Mouse (Mus musculus): ENCODE results near the gene Crocc. TPM values are rescaled to one million over a fixed set of nuclear protein-coding genes. Genes with fewer than 3 reads are reported as not detected.

The Crocc gene
- total RNA-seq, 2 experiments from 2014 or later, result 1.7 to 2.0 TPM

DNA sequence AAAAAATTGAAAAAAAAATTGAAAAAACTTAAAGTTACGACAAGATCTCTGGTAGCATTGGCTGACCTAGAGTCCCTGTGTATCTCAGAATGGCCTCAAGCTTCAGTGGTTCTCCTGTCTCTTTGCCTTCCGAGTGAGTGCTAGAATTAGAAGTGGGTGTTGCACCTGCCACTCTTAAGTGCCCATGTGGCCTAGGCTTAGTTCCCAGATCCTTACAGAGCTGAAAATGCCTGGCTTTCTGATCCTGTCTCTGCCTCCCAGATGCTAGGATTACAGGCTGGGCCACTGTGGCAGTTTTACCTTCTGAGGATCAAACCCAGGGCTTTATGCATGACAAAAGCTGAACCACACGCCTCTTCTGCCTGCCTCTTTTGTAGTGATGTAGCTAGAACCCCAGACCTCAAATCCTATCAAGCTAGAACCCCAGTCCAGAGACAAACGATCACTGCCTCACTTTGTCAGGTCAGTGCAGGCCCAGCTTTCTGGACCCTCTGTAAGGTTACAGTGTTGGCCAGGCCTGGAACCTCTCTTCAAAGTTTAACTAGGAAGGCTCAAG, 3.8 kb upstream of the Crocc start:
- intact Hi-C loops (cut with DNase I), result loop anchor here (2.0 kb wide), 1 partner anchor 19 kb away; no protein-coding TSS in a partner anchor
- DNase-seq, result peak; percentile 26
- no peak overlapping the region for H3K4me3 ChIP-seq
- H3K27ac ChIP-seq, result peak overlapping the region; percentile 64
- no peak for TF ChIP-seq CTCF (IDR thresholded peaks at IDR 0.05)

DNA sequence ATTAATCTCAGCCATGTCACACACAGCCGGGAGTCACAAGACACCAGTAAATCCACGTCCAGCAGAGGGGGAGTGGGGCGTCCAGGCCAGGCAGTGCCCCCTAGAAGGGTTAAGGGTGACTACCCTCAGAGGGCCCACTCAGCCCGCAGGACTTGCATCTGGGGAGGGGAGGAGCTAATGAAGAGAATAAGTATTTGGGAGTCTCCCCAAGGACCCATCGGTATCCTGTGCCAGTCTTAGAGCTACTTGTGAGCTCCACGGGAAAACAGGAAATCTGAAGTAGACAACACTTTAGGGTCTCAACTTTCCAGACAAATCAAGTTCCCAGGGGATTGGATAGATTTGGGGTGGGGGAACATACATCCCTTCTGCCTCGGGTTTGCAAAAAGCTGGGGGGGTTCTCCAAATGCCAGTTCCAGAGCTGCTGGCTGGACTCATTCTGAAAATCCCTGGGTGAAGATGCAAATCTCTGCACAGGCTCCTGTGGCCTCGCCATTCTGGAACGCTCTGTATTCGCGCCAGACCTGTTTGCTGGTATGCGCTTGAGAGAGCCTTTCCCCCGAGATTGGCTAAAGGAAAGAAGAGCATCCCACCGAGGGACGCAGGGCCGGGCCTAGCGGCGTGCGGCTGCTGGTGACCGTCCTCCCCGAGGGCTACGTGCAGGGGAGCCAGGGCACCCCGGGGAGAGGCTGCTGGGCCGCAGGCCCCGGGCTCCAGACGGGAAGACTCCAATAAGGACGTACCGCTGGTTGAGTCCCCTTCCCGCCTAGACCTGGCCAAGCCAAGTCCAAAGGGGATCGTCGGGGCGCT, 529 bp downstream of the Crocc start:
- no peak for TF ChIP-seq CTCF (IDR thresholded peaks at IDR 0.05)
- H3K27ac ChIP-seq, result peak overlapping the region; percentile 90
- no peak for DNase-seq
- intact Hi-C loops (cut with DNase I), result no loop called here
- peak overlapping the region; percentile 86 for H3K4me3 ChIP-seq

DNA sequence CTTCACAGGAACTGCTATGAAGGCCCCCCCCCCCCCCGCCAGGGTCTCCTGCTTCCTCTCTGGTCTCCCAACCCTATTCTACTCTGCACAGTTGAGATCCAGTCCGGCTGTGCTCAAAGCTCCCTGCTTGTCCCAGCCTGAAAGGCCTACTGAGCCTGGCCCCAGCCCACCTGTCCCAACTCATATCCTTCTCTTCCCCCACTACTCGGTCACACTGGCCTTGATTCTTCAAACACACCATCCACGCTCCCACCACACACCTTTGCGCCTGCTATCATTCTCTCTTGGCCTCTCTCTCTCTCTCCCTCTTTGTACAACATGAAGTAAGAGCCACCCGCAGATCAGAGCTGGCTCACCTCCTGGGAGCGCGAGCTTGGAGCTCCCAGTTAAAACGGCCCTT, 1.5 kb downstream of the Crocc start:
- TF ChIP-seq CTCF (IDR thresholded peaks at IDR 0.05), result no peak
- intact Hi-C loops (cut with DNase I), result no loop called here

GRCm38 (mm10) chr4:141056970-141057369, 3.4 kb downstream of the Crocc start:
- no peak overlapping the region for H3K4me3 ChIP-seq

More for the DNA sequence above, 1.5 kb downstream of the Crocc start:
- no peak overlapping the region for H3K4me3 ChIP-seq
- DNase-seq, result no peak
- no peak overlapping the region for H3K27ac ChIP-seq

GRCm38 (mm10) chr4:141053568-141054161, 6.7 kb downstream of the Crocc start:
- no peak for TF ChIP-seq CTCF (IDR thresholded peaks at IDR 0.05)
- no peak for DNase-seq
- Histone ChIP-seq H3K4me3 (no peak overlapping the region), H3K27ac (no peak overlapping the region)
- intact Hi-C loops (cut with DNase I), result no loop called here

More at GRCm38 (mm10) chr4:141056970-141057369, 3.4 kb downstream of the Crocc start:
- intact Hi-C loops (cut with DNase I), result no loop called here
- H3K27ac ChIP-seq, result no peak overlapping the region
- DNase-seq, result no peak
- no peak for TF ChIP-seq CTCF (IDR thresholded peaks at IDR 0.05)

GRCm38 (mm10) chr4:141053138-141053537, 7.2 kb downstream of the Crocc start:
- no peak for DNase-seq
- Histone ChIP-seq H3K27ac (no peak overlapping the region), H3K4me3 (no peak overlapping the region)
- TF ChIP-seq CTCF (IDR thresholded peaks at IDR 0.05), result no peak
- intact Hi-C loops (cut with DNase I), result no loop called here

DNA sequence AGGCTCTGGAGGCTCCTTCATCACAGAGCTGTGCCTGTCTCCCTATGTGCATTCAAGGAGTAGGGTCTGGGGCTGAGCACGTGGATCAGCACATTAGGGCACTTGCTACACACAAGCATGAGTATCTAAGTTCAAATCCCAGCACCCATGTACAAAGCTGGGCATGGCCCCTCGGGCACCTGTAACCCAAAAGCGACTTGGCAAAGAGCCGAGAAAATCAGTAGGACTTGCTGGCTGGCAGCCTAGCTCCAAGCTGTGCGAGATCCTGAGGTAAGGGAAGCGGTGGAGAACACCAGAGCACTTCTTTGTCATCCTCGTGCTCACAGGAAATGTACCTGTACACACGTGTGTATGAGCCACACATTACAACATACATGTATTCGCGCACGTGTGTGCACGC, 7.9 kb downstream of the Crocc start:
- H3K27ac ChIP-seq, result no peak overlapping the region
- no peak overlapping the region for H3K4me3 ChIP-seq
- no peak for DNase-seq
- intact Hi-C loops (cut with DNase I), result no loop called here
- TF ChIP-seq CTCF (IDR thresholded peaks at IDR 0.05), result no peak

DNA sequence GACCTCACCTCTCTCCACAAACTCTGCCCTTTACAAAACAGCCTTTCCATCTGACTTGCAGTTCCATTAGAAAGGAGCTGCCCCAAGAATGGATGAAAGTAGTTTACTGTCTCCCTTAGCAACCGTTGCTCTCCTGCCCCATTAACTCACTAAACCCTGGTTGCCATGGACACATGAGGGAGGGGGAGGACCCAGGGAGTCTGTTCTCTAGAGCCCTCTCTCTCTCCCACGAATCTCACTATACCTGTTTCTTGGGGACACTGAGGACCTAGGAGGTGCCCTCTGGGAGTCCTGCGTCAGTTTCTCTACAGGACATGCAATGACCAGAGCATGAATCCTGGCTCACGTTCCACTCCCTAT, 10.9 kb downstream of the Crocc start:
- Histone ChIP-seq H3K27ac (no peak overlapping the region), H3K4me3 (no peak overlapping the region)
- intact Hi-C loops (cut with DNase I), result no loop called here
- no peak for TF ChIP-seq CTCF (IDR thresholded peaks at IDR 0.05)
- DNase-seq, result no peak

DNA sequence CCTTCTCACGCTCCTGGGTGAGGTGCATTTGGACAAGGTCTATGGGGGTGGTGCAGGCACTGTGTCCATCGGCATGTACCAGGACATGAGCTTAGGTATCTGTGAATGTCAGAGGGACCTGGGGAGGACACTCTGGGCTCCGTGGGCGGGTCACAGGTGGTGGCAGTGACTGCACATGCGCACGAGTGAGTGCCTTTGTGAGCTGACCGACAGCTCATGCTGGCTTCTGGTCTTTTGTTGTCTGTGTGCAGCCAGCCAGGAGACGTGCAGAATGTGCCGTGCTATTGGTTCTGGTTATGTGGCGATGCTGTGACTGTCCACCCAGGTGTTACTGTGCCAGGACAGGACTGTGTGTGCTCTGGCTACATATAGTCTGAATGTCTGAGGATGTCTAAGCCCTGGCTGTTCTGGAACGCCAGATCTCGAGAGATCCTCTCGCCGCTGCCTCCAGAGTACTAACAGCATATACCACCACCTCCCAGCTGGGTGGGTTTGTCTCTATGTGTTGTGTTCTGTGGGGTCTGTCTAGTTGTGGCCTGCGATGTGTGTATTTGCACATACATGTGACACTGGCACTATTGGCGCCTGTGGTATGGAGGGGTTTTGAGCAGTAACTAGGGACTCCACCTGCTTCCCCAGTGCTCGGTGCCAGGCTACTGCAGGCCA, 11.4 kb downstream of the Crocc start:
- intact Hi-C loops (cut with DNase I), result no loop called here
- DNase-seq, result no peak
- Histone ChIP-seq H3K27ac (no peak overlapping the region), H3K4me3 (no peak overlapping the region)
- TF ChIP-seq CTCF (IDR thresholded peaks at IDR 0.05), result no peak

- peak; percentile 65 for DNase-seq
- intact Hi-C loops (cut with DNase I), result loop anchor here (1.0 to 2.0 kb wide), 2 partner anchors 20 to 24 kb away; no protein-coding TSS in a partner anchor
- H3K27ac ChIP-seq, result no peak overlapping the region
- H3K4me3 ChIP-seq, result no peak overlapping the region
- peak; percentile 90 for TF ChIP-seq CTCF (IDR thresholded peaks at IDR 0.05)
Observed at GRCm38 (mm10) chr4:141044816-141045215, 15.5 kb downstream of the Crocc start.

GRCm38 (mm10) chr4:141041117-141041516, 19.2 kb downstream of the Crocc start:
- Histone ChIP-seq H3K27ac (no peak overlapping the region), H3K4me3 (no peak overlapping the region)
- no peak for DNase-seq
- no peak for TF ChIP-seq CTCF (IDR thresholded peaks at IDR 0.05)
- intact Hi-C loops (cut with DNase I), result no loop called here

- peak; percentile 52 for TF ChIP-seq CTCF (IDR thresholded peaks at IDR 0.05)
- Histone ChIP-seq H3K4me3 (peak overlapping the region; percentile 32; the same call in 1 of the 2 replicates), H3K27ac (peak overlapping the region; percentile 72)
- intact Hi-C loops (cut with DNase I), result loop anchor here (10.0 kb wide), 1 partner anchor 249 kb away; no protein-coding TSS in a partner anchor
- peak; percentile 78 for DNase-seq
Observed at GRCm38 (mm10) chr4:141033606-141034549, 26.5 kb downstream of the Crocc start.

All from gastrocnemius, adult 2 months (tissue).